ENCODE assay signal across 22 mouse cellular contexts in the genomic region with DNA sequence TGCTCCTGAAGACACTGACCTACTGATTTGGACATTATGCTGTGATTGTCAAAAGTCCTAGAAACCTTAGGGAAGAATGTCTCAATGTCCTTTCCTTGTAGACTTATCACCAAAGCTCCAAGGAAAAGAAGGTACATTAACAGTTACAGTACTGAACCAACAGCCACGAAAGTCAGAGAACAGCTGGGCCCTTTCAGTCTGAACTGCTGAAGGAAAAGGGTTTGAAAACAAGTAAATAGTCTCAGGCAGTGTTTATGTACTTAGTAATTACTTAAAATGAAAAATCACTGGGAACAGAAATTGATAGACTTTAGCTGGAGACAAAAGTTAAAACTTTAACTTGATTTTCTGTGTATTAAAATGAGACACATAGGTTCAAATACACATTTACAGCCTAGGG. TPM values are rescaled to one million over a fixed set of nuclear protein-coding genes. Genes with fewer than 3 reads are reported as not detected.
"Had no signal": no experiment of that assay in that cellular context is flagged by ENCODE, and none has a peak within 500 bp of the region (broad histone marks: within the 10 kb centered on the region; RNA-seq: fewer than 3 reads in every experiment).

No protein-coding gene starts in this region.

- H3K27me3 ChIP-seq: limb, embryonic 12.5 days; lung, embryonic 15.5 days; megakaryocyte, embryonic 14.5 days; midbrain, embryonic 13.5 days; neural tube, embryonic 13.5 days had no signal

- H3K4me3 ChIP-seq: limb, embryonic 12.5 days; limb, embryonic 15.5 days; lung, embryonic 15.5 days; megakaryocyte, embryonic 14.5 days; midbrain, embryonic 10.5 days; midbrain, embryonic 13.5 days; myocyte; neural tube, embryonic 13.5 days had no signal

- ATAC-seq: liver, postnatal 0 days; midbrain, embryonic 13.5 days; midbrain, embryonic 16.5 days had no signal

- H3K27ac ChIP-seq: limb, embryonic 12.5 days; limb, embryonic 15.5 days; liver, embryonic 14.5 days; lung, embryonic 15.5 days; midbrain, embryonic 10.5 days; midbrain, embryonic 13.5 days; neural tube, embryonic 13.5 days had no signal

- H3K4me2 ChIP-seq: limb, embryonic 12.5 days; limb, embryonic 15.5 days; liver, embryonic 11.5 days; lung, embryonic 15.5 days; midbrain, embryonic 13.5 days; neural tube, embryonic 13.5 days had no signal

- H3K9me3 ChIP-seq: limb, embryonic 12.5 days; limb, embryonic 15.5 days; lung, embryonic 15.5 days; megakaryocyte, embryonic 14.5 days; midbrain, embryonic 10.5 days; midbrain, embryonic 13.5 days; neural tube, embryonic 13.5 days had no signal

- H3K9ac ChIP-seq: limb, embryonic 12.5 days; limb, embryonic 15.5 days; liver, embryonic 14.5 days; liver, postnatal 0 days; lung, embryonic 15.5 days; midbrain, embryonic 13.5 days; neural tube, embryonic 13.5 days had no signal

- H3K4me1 ChIP-seq: limb, embryonic 12.5 days; limb, embryonic 15.5 days; midbrain, embryonic 10.5 days; midbrain, embryonic 13.5 days; neural tube, embryonic 13.5 days had no signal

- H3K36me3 ChIP-seq: limb, embryonic 12.5 days; limb, embryonic 15.5 days; lung, embryonic 15.5 days; midbrain, embryonic 10.5 days; midbrain, embryonic 13.5 days; neural tube, embryonic 13.5 days had no signal

- DNase-seq: kidney, adult 18-20 months; kidney, adult 9 months; kidney, postnatal 25 days; left cerebral cortex, postnatal 4 days; liver, postnatal 0 days; lung, postnatal 36 days; retina, postnatal 1 day; right cerebral cortex, postnatal 25 days; spleen, adult 18-20 months; thymus, adult 18-20 months; thymus, postnatal 36 days had no signal

RNA-seq across cellular contexts. Expression of gene Musk, which starts 27.6 kb away (rescaled TPM):
- polyA plus RNA-seq: liver, embryonic 11.5 days; liver, embryonic 14.5 days; midbrain, embryonic 13.5 days had no signal
